Mouse (Mus musculus): ENCODE measurements around the gene Prelid3b. TPM values are rescaled to one million over a fixed set of nuclear protein-coding genes. Genes with fewer than 3 reads are reported as not detected.
A peak's percentile ranks its signal among the peaks of the same experiment; 100 is the strongest.

Gene Prelid3b
- polyA plus RNA-seq, 1 experiment from 2014 or later: 133 TPM

- Histone ChIP-seq H3K9me3 (ENCODE audit: control insufficient read depth, low read length) (no peaks in the 10 kb centered on the region), H3K27ac (replicated peaks in 1 of 2; ENCODE audit: control insufficient read depth in 1 of 2, insufficient read depth in 1 of 2, low read depth in 2 of 2, low read length in 2 of 2) (no peak overlapping the region), H3K36me3 (ENCODE audit: control insufficient read depth, insufficient read depth, low read length) (no peaks in the 10 kb centered on the region), H3K4me3 (ENCODE audit: control insufficient read depth in 1 of 2, insufficient read depth in 1 of 2, low read depth in 1 of 2, low read length in 2 of 2) (no peak overlapping the region), H3K4me2 (ENCODE audit: low read length) (no peak overlapping the region), H3K4me1 (ENCODE audit: control insufficient read depth in 2 of 2, insufficient read depth in 2 of 2, low read length in 2 of 2) (peaks cover 0 to 3% of the 10 kb centered on the region in 2 experiments; a peak in 2 of 4 replicates), H3K9ac (ENCODE audit: low read length) (no peak overlapping the region), H3K27me3 (ENCODE audit: control insufficient read depth, insufficient read depth, low read length) (no peaks in the 10 kb centered on the region)
- ATAC-seq (ENCODE audit: insufficient number of reproducible peaks, insufficient read depth, low FRiP score, low read depth): no peak
- WGBS: 72% methylated on average over 3 of the region's 3 CpGs
Observed at GRCm38 (mm10) chr2:174477543-174478319, 4.8 kb upstream of the Prelid3b start.

- Histone ChIP-seq H3K27ac (replicated peaks in 1 of 2; ENCODE audit: control insufficient read depth in 1 of 2, insufficient read depth in 1 of 2, low read depth in 2 of 2, low read length in 2 of 2) (peak overlapping the region; percentile 46 to 89; a peak in 3 of 4 replicates), H3K27me3 (ENCODE audit: control insufficient read depth, insufficient read depth, low read length) (no peaks in the 10 kb centered on the region), H3K4me3 (ENCODE audit: control insufficient read depth in 1 of 2, insufficient read depth in 1 of 2, low read depth in 1 of 2, low read length in 2 of 2) (peak overlapping the region; percentile 76 to 79), H3K9ac (ENCODE audit: low read length) (peak overlapping the region; percentile 67), H3K36me3 (ENCODE audit: control insufficient read depth, insufficient read depth, low read length) (peaks cover 21% of the 10 kb centered on the region), H3K4me1 (ENCODE audit: control insufficient read depth in 2 of 2, insufficient read depth in 2 of 2, low read length in 2 of 2) (peaks cover 10 to 22% of the 10 kb centered on the region in 2 experiments; a peak in 3 of 4 replicates), H3K4me2 (ENCODE audit: low read length) (peak overlapping the region; percentile 73), H3K9me3 (ENCODE audit: control insufficient read depth, low read length) (no peaks in the 10 kb centered on the region)
- ATAC-seq (ENCODE audit: insufficient number of reproducible peaks, insufficient read depth, low FRiP score, low read depth): no peak
- WGBS: 71% methylated on average over 5 of the region's 5 CpGs
Observed at GRCm38 (mm10) chr2:174473550-174473927, 658 bp upstream of the Prelid3b start.

- 0 out of 2 replicates have a peak, but pooled peaks have one; percentile 27 for ATAC-seq (ENCODE audit: insufficient number of reproducible peaks, insufficient read depth, low FRiP score, low read depth)
- no peaks in the 10 kb centered on the region for H3K27me3 ChIP-seq (ENCODE audit: control insufficient read depth, insufficient read depth, low read length)
- WGBS: 4% methylated on average over 30 of the region's 30 CpGs
Observed at GRCm38 (mm10) chr2:174472407-174472806, 474 bp downstream of the Prelid3b start.

GRCm38 (mm10) chr2:174470786-174471405 is 2.0 kb downstream of the Prelid3b start:
- no peaks in the 10 kb centered on the region for H3K9me3 ChIP-seq (ENCODE audit: control insufficient read depth, low read length)
- no peaks in the 10 kb centered on the region for H3K27me3 ChIP-seq (ENCODE audit: control insufficient read depth, insufficient read depth, low read length)
- H3K4me3 ChIP-seq (ENCODE audit: control insufficient read depth in 1 of 2, insufficient read depth in 1 of 2, low read depth in 1 of 2, low read length in 2 of 2): no peak overlapping the region
- peaks cover 48% of the 10 kb centered on the region for H3K36me3 ChIP-seq (ENCODE audit: control insufficient read depth, insufficient read depth, low read length)
- H3K4me1 ChIP-seq (ENCODE audit: control insufficient read depth in 2 of 2, insufficient read depth in 2 of 2, low read length in 2 of 2): peaks cover 10 to 22% of the 10 kb centered on the region in 2 experiments; a peak in 3 of 4 replicates
- 70% methylated on average over 7 of the region's 7 CpGs for WGBS
- H3K4me2 ChIP-seq (ENCODE audit: low read length): no peak overlapping the region
- H3K9ac ChIP-seq (ENCODE audit: low read length): no peak overlapping the region
- no peak overlapping the region for H3K27ac ChIP-seq (replicated peaks in 1 of 2; ENCODE audit: control insufficient read depth in 1 of 2, insufficient read depth in 1 of 2, low read depth in 2 of 2, low read length in 2 of 2)
- no peak for ATAC-seq (ENCODE audit: insufficient number of reproducible peaks, insufficient read depth, low FRiP score, low read depth)

More at GRCm38 (mm10) chr2:174472407-174472806, 474 bp downstream of the Prelid3b start:
- Histone ChIP-seq H3K4me3 (ENCODE audit: control insufficient read depth in 1 of 2, insufficient read depth in 1 of 2, low read depth in 1 of 2, low read length in 2 of 2) (peak overlapping the region; percentile 76 to 79), H3K36me3 (ENCODE audit: control insufficient read depth, insufficient read depth, low read length) (peaks cover 33% of the 10 kb centered on the region), H3K9me3 (ENCODE audit: control insufficient read depth, low read length) (no peaks in the 10 kb centered on the region), H3K4me1 (ENCODE audit: control insufficient read depth in 2 of 2, insufficient read depth in 2 of 2, low read length in 2 of 2) (peaks cover 10 to 22% of the 10 kb centered on the region in 2 experiments; a peak in 3 of 4 replicates), H3K27ac (replicated peaks in 1 of 2; ENCODE audit: control insufficient read depth in 1 of 2, insufficient read depth in 1 of 2, low read depth in 2 of 2, low read length in 2 of 2) (peak overlapping the region; percentile 58 to 76), H3K9ac (ENCODE audit: low read length) (peak overlapping the region; percentile 91), H3K4me2 (ENCODE audit: low read length) (peak overlapping the region; percentile 87)

- Histone ChIP-seq H3K27ac (replicated peaks in 1 of 2; ENCODE audit: control insufficient read depth in 1 of 2, insufficient read depth in 1 of 2, low read depth in 2 of 2, low read length in 2 of 2) (no peak overlapping the region), H3K9ac (ENCODE audit: low read length) (no peak overlapping the region), H3K27me3 (ENCODE audit: control insufficient read depth, insufficient read depth, low read length) (no peaks in the 10 kb centered on the region), H3K4me3 (ENCODE audit: control insufficient read depth in 1 of 2, insufficient read depth in 1 of 2, low read depth in 1 of 2, low read length in 2 of 2) (no peak overlapping the region), H3K4me1 (ENCODE audit: control insufficient read depth in 2 of 2, insufficient read depth in 2 of 2, low read length in 2 of 2) (peaks cover 10 to 22% of the 10 kb centered on the region in 2 experiments; a peak in 3 of 4 replicates), H3K36me3 (ENCODE audit: control insufficient read depth, insufficient read depth, low read length) (peaks cover 53% of the 10 kb centered on the region), H3K9me3 (ENCODE audit: control insufficient read depth, low read length) (no peaks in the 10 kb centered on the region), H3K4me2 (ENCODE audit: low read length) (no peak overlapping the region)
- WGBS: 73% methylated on average over 4 of the region's 4 CpGs
- no peak for ATAC-seq (ENCODE audit: insufficient number of reproducible peaks, insufficient read depth, low FRiP score, low read depth)
Observed at GRCm38 (mm10) chr2:174470333-174470732, 2.5 kb downstream of the Prelid3b start.

- H3K4me1 ChIP-seq (ENCODE audit: control insufficient read depth in 2 of 2, insufficient read depth in 2 of 2, low read length in 2 of 2): peaks cover 2 to 5% of the 10 kb centered on the region in 2 experiments; a peak in 2 of 4 replicates
- peak within 1 kb of the TSS; percentile 78 to 84 for H3K4me3 ChIP-seq (ENCODE audit: control insufficient read depth in 1 of 2, insufficient read depth in 1 of 2, low read depth in 1 of 2, low read length in 2 of 2)
- H3K4me2 ChIP-seq (ENCODE audit: low read length): peak within 1 kb of the TSS; percentile 97
- H3K27me3 ChIP-seq (ENCODE audit: control insufficient read depth, insufficient read depth, low read length): no peaks in the 10 kb centered on the region
- H3K9me3 ChIP-seq (ENCODE audit: control insufficient read depth, low read length): no peaks in the 10 kb centered on the region
- WGBS: 2% methylated on average over 48 of the region's 48 CpGs
- peak within 1 kb of the TSS; percentile 76 to 77 for H3K27ac ChIP-seq (replicated peaks in 1 of 2; ENCODE audit: control insufficient read depth in 1 of 2, insufficient read depth in 1 of 2, low read depth in 2 of 2, low read length in 2 of 2)
- peak within 1 kb of the TSS; percentile 85 for H3K9ac ChIP-seq (ENCODE audit: low read length)
- peak; percentile 99 for ATAC-seq (ENCODE audit: insufficient number of reproducible peaks, insufficient read depth, low FRiP score, low read depth)
- H3K36me3 ChIP-seq (ENCODE audit: control insufficient read depth, insufficient read depth, low read length): peaks cover 78% of the 10 kb centered on the region
Observed at GRCm38 (mm10) chr2:174463789-174464523, 8.9 kb downstream of the Prelid3b start, which contains the start of gene Atp5e. Gene Atp5e (minus strand): TSS chr2:174464105.

GRCm38 (mm10) chr2:174463370-174463769 is 9.5 kb downstream of the Prelid3b start:
- 30% methylated on average over 10 of the region's 10 CpGs for WGBS

More at GRCm38 (mm10) chr2:174463370-174463769, 9.5 kb downstream of the Prelid3b start:
- H3K27me3 ChIP-seq (ENCODE audit: control insufficient read depth, insufficient read depth, low read length): no peaks in the 10 kb centered on the region
- H3K27ac ChIP-seq (replicated peaks in 1 of 2; ENCODE audit: control insufficient read depth in 1 of 2, insufficient read depth in 1 of 2, low read depth in 2 of 2, low read length in 2 of 2): peak overlapping the region; percentile 76 to 77; a peak in 3 of 4 replicates
- ATAC-seq (ENCODE audit: insufficient number of reproducible peaks, insufficient read depth, low FRiP score, low read depth): peak; percentile 28; the same call in 1 of the 2 replicates
- H3K9ac ChIP-seq (ENCODE audit: low read length): peak overlapping the region; percentile 85
- no peaks in the 10 kb centered on the region for H3K9me3 ChIP-seq (ENCODE audit: control insufficient read depth, low read length)
- peaks cover 72% of the 10 kb centered on the region for H3K36me3 ChIP-seq (ENCODE audit: control insufficient read depth, insufficient read depth, low read length)
- peak overlapping the region; percentile 97 for H3K4me2 ChIP-seq (ENCODE audit: low read length)
- H3K4me1 ChIP-seq (ENCODE audit: control insufficient read depth in 2 of 2, insufficient read depth in 2 of 2, low read length in 2 of 2): peaks cover 2 to 5% of the 10 kb centered on the region in 2 experiments; a peak in 2 of 4 replicates
- H3K4me3 ChIP-seq (ENCODE audit: control insufficient read depth in 1 of 2, insufficient read depth in 1 of 2, low read depth in 1 of 2, low read length in 2 of 2): peak overlapping the region; percentile 78 to 84

Measured in heart, embryonic 14.5 days (tissue).